Mouse (Mus musculus) limb, embryonic 11.5 days (tissue): Measurements from ENCODE around the gene Lamc1. TPM values are rescaled to one million over a fixed set of nuclear protein-coding genes. Genes with fewer than 3 reads are reported as not detected.

Experiments used
- ATAC-seq: fragments of 200-750 bp; cut with Nextera tagmentation; 2 replicates; pipeline ENCODE4 v1.8.0; 2017; ENCODE audit warnings: low read depth; ENCODE audit not compliant: insufficient number of reproducible peaks, low FRiP score, low TSS enrichment
- DNase-seq: peaks from one replicate; pipeline ENCODE4 v3.0.0-alpha.2; 2015; ENCODE audit warnings: low spot score
- H3K27ac ChIP-seq: fragments of 300-500 bp; sonication (generic); replicated peaks from 2 replicates; pipeline ENCODE4 v1.5.1; 2014; ENCODE audit warnings: low read depth, mild to moderate bottlenecking, low read length
- H3K27me3 ChIP-seq: fragments of 300-500 bp; sonication (generic); 2 replicates; pipeline ENCODE4 v1.6.1; 2014; ENCODE audit warnings: mild to moderate bottlenecking, low read length, mixed read lengths; ENCODE audit not compliant: control insufficient read depth, insufficient read depth
- H3K36me3 ChIP-seq: fragments of 300-500 bp; sonication (generic); 2 replicates; pipeline ENCODE4 v1.6.1; 2014; ENCODE audit warnings: mild to moderate bottlenecking, low read length, moderate library complexity, mixed read lengths; ENCODE audit not compliant: control insufficient read depth, insufficient read depth
- H3K4me1 ChIP-seq: fragments of 300-500 bp; sonication (generic); 2 replicates; pipeline ENCODE4 v1.6.1; 2014; ENCODE audit warnings: low read length, mixed read lengths; ENCODE audit not compliant: control insufficient read depth, insufficient read depth
- H3K4me2 ChIP-seq: fragments of 300-500 bp; sonication (generic); 2 replicates; pipeline ENCODE4 v1.6.1; 2014; ENCODE audit warnings: low read depth, mild to moderate bottlenecking, moderate library complexity; ENCODE audit not compliant: severe bottlenecking
- H3K4me3 ChIP-seq: fragments of 300-500 bp; sonication (generic); 2 replicates; pipeline ENCODE4 v1.5.1; 2014; ENCODE audit warnings: low read depth, low read length
- H3K9ac ChIP-seq: fragments of 300-500 bp; sonication (generic); 2 replicates; pipeline ENCODE4 v1.6.1; 2014; ENCODE audit warnings: mild to moderate bottlenecking, low read length
- H3K9me3 ChIP-seq: fragments of 300-500 bp; sonication (generic); 2 replicates; pipeline ENCODE4 v1.6.1; 2016; ENCODE audit warnings: low read length; ENCODE audit not compliant: control insufficient read depth
- WGBS: fragments of 180-500 bp; shearing (Covaris S2); extraction: QIAGEN DNeasy Blood & Tissue Kit; methylation state at CpG from one replicate; pipeline ENCODE4 v1.1.7; 2014; 5-methylcytosine and 5-hydroxymethylcytosine counted together
- polyA plus RNA-seq: library from polyadenylated mRNA; unstranded; fragments of >200 nt; fragmentation: Nextera tagmentation; extraction: Ambion mirVana; gene quantifications from 2 replicates; pipeline ENCODE4 v1.2.1, GENCODE M21; 2014

Gene Lamc1
- polyA plus RNA-seq, 1 experiment from 2014 or later, result 29.9 TPM

- Histone ChIP-seq H3K27ac (no peak overlapping the region), H3K4me2 (no peak overlapping the region), H3K4me3 (no peak overlapping the region), H3K27me3 (no peaks in the 10 kb centered on the region), H3K4me1 (peaks cover 7% of the 10 kb centered on the region), H3K36me3 (no peaks in the 10 kb centered on the region), H3K9me3 (no peaks in the 10 kb centered on the region), H3K9ac (no peak overlapping the region)
- WGBS, result 76% methylated on average over 5 of the region's 5 CpGs
- no peak for ATAC-seq
- no peak for DNase-seq
Measured at GRCm38 (mm10) chr1:153287443-153287842, 45.1 kb downstream of the Lamc1 start.

GRCm38 (mm10) chr1:153286216-153286615 lies 46.4 kb downstream of the Lamc1 start:
- WGBS, result 86% methylated on average over 9 of the region's 9 CpGs
- no peak overlapping the region for H3K9ac ChIP-seq
- no peak for ATAC-seq
- no peaks in the 10 kb centered on the region for H3K9me3 ChIP-seq
- H3K27ac ChIP-seq, result no peak overlapping the region
- no peak overlapping the region for H3K4me3 ChIP-seq
- H3K36me3 ChIP-seq, result no peaks in the 10 kb centered on the region
- no peak for DNase-seq
- H3K4me1 ChIP-seq, result no peaks in the 10 kb centered on the region; the same call in 1 of the 2 replicates
- H3K27me3 ChIP-seq, result no peaks in the 10 kb centered on the region
- H3K4me2 ChIP-seq, result no peak overlapping the region

DNA sequence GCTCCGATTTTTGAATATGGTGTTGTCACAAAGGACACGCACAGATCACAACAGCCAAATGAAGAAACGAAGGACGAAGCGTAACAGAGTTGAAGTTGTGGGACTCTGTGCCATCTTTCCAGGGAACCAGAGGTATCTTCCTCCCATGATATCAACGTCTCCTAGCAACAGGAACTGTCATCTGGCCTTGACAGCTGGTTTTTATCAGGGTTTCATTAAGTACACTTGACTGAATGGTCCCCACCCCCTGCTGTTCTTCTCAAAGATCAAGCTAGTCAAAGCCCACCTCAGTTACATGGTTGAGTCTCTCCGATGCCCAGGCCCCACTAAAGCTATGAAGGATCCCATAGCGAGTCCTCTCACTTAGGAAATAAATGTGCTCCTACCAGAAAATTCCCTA lies 47.4 kb downstream of the Lamc1 start:
- 79% methylated on average over 8 of the region's 8 CpGs for WGBS
- Histone ChIP-seq H3K27ac (no peak overlapping the region), H3K4me1 (no peaks in the 10 kb centered on the region; the same call in 1 of the 2 replicates), H3K9me3 (no peaks in the 10 kb centered on the region), H3K36me3 (no peaks in the 10 kb centered on the region), H3K4me3 (no peak overlapping the region), H3K27me3 (no peaks in the 10 kb centered on the region), H3K4me2 (no peak overlapping the region), H3K9ac (no peak overlapping the region)
- ATAC-seq (no peak), DNase-seq (no peak)

- Histone ChIP-seq H3K27me3 (no peaks in the 10 kb centered on the region), H3K27ac (no peak overlapping the region), H3K4me1 (no peaks in the 10 kb centered on the region; the same call in 1 of the 2 replicates), H3K4me2 (no peak overlapping the region), H3K36me3 (no peaks in the 10 kb centered on the region), H3K4me3 (no peak overlapping the region), H3K9ac (no peak overlapping the region), H3K9me3 (no peaks in the 10 kb centered on the region)
- WGBS, result 84% methylated on average over 5 of the region's 5 CpGs
- ATAC-seq, result no peak
- DNase-seq, result no peak
Measured at GRCm38 (mm10) chr1:153282342-153282975, 50.1 kb downstream of the Lamc1 start.

- H3K4me1 ChIP-seq, result no peaks in the 10 kb centered on the region; the same call in 1 of the 2 replicates
- ATAC-seq (no peak), DNase-seq (no peak)
- no peaks in the 10 kb centered on the region for H3K9me3 ChIP-seq
- H3K4me3 ChIP-seq, result no peak overlapping the region
- no peak overlapping the region for H3K9ac ChIP-seq
- no peaks in the 10 kb centered on the region for H3K27me3 ChIP-seq
- no peaks in the 10 kb centered on the region for H3K36me3 ChIP-seq
- H3K4me2 ChIP-seq, result no peak overlapping the region
- WGBS, result 30% methylated on average over 4 of the region's 4 CpGs
- no peak overlapping the region for H3K27ac ChIP-seq
Measured at GRCm38 (mm10) chr1:153281483-153281882, 51.1 kb downstream of the Lamc1 start.

DNA sequence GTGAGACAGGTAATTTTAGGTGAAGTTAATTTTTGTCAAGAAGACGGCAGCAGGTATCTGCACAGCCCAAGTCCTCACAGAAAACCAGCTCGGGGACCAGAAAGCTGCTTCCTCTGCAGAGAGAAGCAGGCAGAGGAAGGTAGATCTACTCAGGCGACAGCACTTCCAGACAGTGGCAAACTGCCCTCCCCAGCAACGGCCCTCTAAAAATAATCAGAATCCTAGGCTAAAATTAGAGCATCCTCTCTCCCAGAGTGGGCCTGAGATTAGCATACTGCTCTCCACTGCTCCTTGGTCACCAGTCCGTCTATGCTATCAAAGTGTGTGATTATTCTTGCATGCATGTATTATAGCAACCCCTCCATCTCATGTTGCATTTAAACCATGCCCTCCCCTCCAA lies 52.2 kb downstream of the Lamc1 start:
- Histone ChIP-seq H3K9ac (no peak overlapping the region), H3K9me3 (no peaks in the 10 kb centered on the region), H3K4me3 (no peak overlapping the region), H3K4me2 (no peak overlapping the region), H3K4me1 (no peaks in the 10 kb centered on the region; the same call in 1 of the 2 replicates), H3K27ac (no peak overlapping the region), H3K27me3 (no peaks in the 10 kb centered on the region), H3K36me3 (no peaks in the 10 kb centered on the region)
- WGBS, result 76% methylated on average over 5 of the region's 5 CpGs
- no peak for DNase-seq
- ATAC-seq, result no peak

GRCm38 (mm10) chr1:153278028-153278613 lies 54.5 kb downstream of the Lamc1 start:
- no peaks in the 10 kb centered on the region; the same call in 1 of the 2 replicates for H3K4me1 ChIP-seq
- DNase-seq, result no peak
- H3K9ac ChIP-seq, result no peak overlapping the region
- no peak for ATAC-seq
- no peak overlapping the region for H3K4me3 ChIP-seq
- 71% methylated on average over 9 of the region's 9 CpGs for WGBS
- no peaks in the 10 kb centered on the region for H3K27me3 ChIP-seq
- H3K4me2 ChIP-seq, result no peak overlapping the region
- no peak overlapping the region for H3K27ac ChIP-seq
- H3K36me3 ChIP-seq, result no peaks in the 10 kb centered on the region
- H3K9me3 ChIP-seq, result no peaks in the 10 kb centered on the region

DNA sequence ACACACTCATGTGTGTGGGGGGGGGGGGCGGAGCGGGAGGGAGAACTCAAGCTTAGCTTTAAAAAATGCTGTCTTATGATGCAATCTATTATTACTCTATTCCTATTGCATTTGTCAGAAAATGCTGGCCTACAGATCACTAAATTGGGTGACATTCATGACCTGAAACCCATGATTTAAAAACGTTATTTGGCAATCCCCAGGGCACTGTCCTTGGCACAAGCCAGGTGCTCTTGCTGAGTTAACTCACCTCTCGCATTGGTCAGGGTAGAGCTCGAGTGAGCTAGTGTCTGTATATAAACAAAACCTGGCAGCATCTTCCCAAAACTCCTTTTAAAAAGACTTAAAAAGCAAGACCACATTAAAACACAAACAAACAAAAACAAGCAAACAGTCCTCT lies 57.1 kb downstream of the Lamc1 start:
- ATAC-seq, result no peak
- H3K4me1 ChIP-seq, result no peaks in the 10 kb centered on the region
- H3K9me3 ChIP-seq, result no peaks in the 10 kb centered on the region
- no peak overlapping the region for H3K4me2 ChIP-seq
- DNase-seq, result no peak
- WGBS, result 73% methylated on average over 5 of the region's 5 CpGs
- H3K27me3 ChIP-seq, result no peaks in the 10 kb centered on the region
- no peak overlapping the region for H3K9ac ChIP-seq
- H3K4me3 ChIP-seq, result no peak overlapping the region
- no peak overlapping the region for H3K27ac ChIP-seq
- H3K36me3 ChIP-seq, result no peaks in the 10 kb centered on the region
